Mouse (Mus musculus) cerebellum, postnatal 25 days (tissue): ENCODE measurements around the gene Cmtr1.
"Not testable (repeated sequence)": the region's sequence is repeated elsewhere in the genome, so short reads cannot be mapped to it uniquely, and the experiment has no call there.

Source experiments
- DNase-seq, 2 experiments: peaks; one replicate each; pipeline ENCODE4 v3.0.0; 2021; ENCODE audit warnings: mixed read lengths in 2 of 2

The Cmtr1 gene

DNA sequence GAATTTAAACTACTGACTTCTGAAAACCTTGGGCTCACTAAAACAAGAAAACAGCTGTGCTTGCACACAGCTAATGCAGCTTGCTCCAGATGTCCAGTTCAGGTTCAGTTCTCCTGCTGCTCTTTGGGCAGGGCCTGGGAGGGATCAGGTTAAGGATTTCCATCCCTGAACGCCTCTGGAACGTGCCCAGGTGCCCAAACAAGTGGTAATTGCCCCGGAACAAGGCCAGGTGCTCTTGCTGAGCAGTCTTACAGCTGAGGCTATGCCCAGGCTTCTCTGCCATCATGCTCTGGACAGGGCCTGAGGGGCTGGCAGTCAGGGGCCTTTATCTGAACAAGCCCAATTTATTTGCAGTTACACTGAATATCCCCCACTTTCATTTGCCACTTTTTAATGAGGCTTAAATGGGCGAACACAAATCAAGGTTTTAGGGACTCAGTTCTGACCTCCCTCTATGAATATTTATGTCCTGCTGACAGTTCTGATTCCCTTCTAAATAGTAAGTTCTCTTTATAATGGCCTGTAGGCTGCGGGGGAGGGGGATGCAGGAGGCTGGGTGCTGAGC lies 46.7 kb downstream of the Cmtr1 start:
- DNase-seq = no peak

DNA sequence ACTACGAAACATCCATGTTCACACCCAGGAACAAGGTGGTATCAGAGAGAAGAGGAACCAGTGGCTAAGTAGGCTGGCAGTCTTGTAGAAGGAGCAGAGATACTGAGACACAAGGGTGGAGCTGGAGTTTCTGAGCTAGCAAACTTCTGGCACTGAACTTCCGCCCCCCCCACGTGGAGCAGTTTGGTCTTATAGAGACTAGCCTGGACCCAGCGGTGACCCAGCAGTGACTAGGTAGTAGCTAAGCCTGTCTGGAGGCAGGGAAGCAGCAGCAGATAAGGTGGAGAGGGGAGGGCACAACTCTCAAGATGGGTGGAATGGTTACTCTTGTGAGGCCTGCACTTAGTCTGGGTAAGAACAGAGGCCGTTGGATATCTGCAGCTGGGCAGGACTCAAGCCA lies 48.4 kb downstream of the Cmtr1 start:
- no peak for DNase-seq

DNA sequence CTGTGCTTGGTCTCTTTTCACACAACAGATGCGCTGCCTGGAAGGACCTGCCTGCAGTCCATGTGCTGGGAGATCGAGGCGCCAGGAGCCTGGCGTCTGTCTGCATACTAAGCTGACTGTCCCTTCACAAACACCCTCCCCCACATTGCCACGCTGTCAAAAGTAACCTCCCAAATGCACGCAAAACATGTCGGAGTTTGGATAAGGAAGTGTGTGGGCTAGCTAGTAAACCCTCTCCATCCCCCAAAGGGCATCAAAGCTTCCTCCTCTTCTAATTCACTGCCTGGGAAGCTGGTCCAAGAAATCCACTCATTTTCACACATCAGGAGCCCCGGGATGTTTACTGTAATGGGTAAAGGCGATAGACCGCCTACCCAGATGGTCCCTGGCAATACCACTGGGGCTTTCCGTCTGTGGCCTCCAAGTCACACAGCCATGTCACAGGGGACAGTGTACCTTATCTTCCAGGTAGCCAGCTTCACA lies 50.2 kb downstream of the Cmtr1 start:
- peak in 1 of 2 experiments; percentile 46 for DNase-seq

DNA sequence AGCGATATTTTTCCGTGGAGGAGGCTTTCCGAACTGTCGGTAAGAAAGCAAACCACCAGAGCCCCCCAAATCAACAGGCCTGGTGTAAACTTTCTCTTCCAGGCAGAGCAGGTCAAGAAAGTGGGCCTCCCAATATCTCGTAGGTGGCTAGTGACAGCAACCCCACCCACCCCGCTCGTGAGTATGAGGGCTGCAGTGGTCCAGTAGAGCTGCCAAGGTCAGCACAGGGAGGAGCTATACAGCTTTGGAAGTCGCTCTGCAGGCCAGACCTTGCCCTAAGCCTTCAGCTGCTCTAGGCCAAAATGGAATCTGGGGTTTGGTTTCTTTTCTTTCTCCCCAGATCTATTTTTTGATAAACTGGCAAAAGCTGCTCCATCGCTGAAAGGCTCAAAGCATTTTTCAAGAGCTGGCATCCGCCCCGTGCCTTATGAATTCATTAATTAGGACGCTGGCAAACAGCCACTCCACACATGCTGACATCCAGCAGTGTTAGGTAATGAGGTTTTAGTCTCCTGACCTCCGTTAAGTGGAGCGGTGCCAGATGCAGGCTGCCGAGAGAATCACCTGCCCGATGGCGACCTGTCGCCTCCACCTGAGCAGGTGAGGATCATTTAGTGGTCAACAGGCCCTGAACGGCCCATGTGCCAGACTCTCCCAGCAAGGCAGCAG lies 50.8 kb downstream of the Cmtr1 start:
- peak; percentile 83 to 90 for DNase-seq

DNA sequence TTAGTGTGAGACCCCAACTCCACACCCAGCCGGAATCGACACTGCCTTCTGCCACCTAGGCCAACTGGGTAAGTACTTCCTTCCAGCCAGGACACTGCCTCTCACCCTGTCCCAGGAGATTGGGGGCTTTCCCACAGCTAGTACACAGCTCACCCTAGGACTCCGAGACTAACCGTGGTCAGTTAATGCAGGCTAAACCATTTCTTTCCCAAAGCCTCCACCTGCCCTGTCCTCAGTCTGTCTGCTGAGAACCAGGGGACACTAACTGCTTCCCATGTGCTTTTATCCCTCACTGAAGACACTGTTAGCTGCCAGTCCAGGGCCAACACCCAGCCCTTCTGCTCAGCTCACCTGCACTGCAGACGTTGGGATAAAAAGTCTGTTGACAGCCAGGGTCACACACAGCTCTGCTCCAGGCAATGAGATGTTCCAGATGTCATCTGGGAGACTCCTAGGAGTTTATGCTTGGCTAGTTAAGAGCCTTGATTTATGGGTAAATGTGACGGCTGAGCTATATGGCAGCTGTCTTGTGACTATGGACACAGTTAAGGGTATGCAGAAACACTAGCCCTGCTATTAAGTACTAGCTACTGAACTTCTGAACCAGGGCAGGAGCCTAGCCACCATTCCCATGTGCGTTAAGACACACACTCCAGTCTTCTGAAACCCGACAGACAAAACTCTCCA lies 51.5 kb downstream of the Cmtr1 start:
- DNase-seq = no peak

DNA sequence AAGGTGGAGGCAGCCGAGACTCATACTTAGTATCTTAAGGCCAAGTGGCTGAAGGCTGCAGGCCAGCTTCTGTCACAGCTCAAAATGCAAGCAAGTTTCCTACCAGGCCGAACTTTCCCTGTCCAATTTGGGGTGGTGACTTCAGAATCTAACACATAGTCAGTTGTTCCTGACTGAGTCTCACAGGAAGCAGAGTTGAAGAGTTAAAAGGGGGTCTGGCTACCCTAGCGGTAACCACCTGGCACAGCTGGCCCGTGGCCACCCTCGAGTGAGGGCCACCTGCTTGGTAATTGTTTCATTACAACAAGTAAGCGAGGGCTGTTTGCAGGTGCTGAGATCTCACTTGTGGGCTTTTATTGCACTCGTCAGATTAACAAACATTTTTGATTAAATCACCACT lies 52.2 kb downstream of the Cmtr1 start:
- DNase-seq = peak; percentile 56 to 71

DNA sequence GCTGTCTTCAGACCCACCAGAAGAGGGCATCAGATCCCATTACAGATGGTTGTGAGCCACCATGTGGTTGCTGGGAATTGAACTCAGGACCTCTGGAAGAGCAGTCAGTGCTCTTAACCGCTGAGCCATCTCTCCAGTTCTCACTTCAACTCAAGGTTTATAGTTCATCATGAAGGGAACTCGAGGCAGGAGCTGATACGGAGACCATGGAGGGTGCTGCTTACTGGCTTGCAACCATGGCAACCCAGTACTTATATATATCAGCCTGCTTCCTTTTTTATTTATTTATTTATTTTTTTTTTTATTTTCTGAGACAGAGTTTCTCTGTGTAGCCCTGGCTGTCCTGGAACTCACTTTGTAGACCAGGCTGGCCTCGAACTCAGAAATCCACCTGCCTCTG lies 53.3 kb downstream of the Cmtr1 start:
- not testable (repeated sequence) for DNase-seq

DNA sequence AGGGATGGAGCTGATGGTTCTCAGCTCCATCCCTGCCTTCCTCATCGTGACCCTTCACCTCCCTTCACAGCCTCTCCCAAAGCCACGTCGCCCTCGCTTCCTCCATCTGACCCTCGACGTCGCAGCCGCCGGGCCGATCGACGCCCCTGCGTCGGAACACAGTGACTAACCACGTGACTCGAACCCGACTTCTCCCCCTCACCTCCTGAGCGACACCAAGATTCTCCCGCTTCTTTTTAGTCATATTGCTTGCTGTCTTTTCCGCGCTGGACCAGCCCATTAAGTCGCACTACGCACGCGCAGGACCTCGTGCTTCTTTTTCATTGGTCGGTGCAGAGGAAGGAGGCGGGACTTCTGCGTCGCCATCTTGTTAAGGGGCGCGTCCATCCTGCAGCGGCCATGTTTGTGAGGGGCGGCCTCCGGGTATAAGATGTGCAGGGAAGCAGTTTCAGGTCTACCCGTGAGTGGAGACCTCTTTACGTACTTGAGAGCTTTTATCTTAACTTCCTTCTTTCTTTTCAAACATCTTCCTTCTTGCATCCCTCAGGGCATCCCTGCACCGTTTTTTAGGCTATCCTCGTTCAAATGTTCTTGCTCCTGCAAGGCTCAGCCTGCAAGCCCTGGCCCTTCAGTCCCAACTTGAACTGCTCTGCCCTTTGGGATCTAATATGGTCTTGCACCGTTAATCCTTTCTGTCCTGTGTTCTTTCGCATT lies 56.5 kb downstream of the Cmtr1 start, which contains the start of gene Ccdc167:
TSS of gene Ccdc167 (minus strand) at position 313 of the 714 bp plus-strand sequence.
- DNase-seq = peak; percentile 96 to 97

DNA sequence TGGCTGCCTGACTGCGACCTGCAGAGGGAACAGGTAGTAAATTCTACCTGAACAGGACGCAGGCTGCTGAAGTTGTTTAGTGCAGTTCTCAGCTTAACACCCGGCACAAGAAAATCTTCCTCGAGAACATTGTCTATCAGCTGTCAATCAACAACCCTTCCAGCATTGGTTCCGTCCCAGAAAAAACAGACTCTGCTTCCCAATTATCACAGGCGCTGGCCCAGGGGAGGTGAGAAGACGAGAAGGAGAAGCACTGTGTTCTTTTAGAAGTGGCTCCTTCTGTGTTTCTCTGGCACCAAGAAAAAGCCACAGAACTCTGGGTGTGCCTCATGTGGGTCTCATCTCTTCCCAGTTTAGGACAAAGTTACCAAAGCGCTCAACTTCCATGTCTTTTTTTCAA lies 58.3 kb downstream of the Cmtr1 start:
- DNase-seq = no peak

DNA sequence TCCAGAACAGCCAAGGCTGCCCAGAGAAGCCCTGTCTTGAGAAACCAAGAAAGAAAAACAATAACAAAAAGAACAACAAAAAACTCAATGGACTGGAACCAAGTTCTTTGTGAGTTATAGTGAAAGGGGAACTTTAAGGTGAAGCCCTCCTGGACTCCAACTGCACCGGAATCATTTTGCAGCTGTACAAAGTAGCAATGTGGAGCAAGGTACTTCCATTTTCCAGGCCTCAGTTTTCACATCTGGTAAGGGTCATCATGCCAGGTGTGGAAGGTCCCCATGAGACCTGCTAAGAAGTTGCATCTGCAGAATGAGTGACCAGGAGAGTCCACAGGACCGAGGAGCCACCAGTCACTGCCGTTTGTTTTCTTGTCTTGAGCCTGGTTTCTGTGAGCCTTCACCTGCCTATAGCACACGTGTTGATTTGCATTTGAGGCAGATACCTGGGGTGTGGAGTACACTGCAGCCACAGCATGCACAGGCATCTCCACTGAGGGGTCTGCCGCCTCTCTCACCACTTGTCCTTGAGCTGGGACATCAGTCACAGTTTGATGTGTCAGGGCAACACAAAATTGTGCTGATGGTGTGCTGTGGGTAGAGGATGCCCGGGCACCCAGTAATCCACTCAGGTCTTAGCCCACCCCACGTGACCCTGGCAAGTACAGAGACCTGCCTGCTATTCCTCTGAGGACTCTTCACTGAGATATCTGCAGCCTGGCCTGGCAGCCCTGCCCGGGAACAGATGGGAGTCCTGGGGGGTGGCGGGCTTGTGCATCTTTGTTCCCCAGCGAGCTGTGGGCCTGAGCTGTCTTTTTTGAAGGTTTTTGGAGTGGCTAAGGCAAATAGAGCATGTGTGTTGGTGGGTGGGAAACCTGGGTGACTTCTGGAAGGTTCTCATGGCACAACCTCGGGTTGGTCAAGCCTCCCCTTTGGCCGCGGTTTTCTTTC lies 59.5 kb downstream of the Cmtr1 start:
- peak; percentile 88 to 89 for DNase-seq

DNA sequence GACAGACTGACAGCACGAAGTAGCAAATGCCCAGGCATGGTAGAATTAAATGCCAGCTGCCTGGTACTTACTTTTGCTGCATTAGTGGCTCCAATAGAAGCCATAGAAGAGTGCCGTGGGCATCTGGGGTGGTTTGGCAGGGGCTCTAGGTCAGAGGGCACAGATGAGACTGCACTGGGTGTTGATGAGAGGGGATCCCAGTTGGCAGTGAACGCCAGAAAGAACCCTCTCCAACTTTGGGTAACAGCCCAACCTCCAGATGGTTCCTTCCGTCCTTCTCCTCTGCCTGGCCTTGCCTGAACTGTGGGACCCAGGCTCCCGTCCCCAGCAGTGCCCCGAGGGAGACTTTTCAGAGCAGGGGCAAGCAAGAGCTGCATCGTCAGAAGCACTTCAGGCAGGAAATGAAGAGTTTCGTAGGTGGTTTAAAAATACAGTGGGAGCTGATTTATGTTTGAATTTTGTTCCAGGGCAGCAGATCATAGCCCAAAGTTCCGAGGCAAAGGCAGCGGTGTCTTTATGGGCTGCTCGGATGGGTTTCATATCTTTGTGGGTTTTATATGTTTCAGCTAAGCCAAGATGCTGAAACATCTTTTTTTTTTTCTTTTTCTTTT lies 60.5 kb downstream of the Cmtr1 start:
- no peak for DNase-seq

DNA sequence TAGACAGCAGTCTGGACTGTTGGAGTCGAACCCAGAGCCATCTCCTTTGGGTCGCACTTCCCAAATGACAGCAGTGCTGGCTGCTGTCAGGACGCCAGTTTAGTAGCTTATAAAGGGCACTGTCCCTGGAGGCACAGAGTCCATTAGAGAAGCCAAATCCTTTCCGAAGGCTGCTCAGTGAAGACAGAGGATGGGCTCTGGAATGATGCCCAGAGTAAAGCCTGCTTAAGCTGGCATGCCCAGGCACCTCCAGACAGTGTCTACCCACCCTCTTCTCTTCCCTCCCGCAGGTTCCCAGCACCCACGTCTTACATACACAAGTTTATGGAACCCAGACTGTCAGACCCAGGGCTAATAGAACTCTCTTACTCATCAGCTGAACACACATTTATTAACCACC lies 64.2 kb downstream of the Cmtr1 start:
- DNase-seq = peak in 1 of 2 experiments; percentile 34

DNA sequence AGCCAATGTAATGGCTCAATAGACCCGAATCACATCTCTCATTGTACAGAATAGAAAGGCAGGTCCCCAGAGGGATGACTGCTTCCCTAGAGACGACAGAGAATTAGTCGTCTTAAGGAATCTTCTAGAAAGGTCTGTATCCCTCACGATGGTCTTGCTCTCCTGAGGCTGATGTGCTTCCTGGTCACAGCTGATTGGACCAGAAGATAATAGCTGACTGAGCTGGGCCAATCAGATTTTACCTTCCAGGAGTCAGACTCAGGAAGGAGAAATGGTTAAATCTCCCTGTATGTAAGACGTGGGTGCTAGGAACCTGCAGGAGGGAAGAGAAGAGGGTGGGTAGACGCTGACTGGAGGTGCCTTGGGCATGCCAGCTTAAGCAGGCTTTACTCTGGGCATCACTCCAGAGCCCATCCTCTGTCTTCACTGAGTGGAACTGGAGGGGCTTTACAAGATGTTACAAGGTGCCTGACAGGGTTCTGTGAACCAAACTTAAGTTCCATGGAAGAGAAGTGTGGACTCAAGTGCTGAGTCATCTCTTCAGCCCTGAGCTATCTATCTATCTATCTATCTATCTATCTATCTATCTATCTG lies 64.7 kb downstream of the Cmtr1 start:
- DNase-seq = no peak

DNA sequence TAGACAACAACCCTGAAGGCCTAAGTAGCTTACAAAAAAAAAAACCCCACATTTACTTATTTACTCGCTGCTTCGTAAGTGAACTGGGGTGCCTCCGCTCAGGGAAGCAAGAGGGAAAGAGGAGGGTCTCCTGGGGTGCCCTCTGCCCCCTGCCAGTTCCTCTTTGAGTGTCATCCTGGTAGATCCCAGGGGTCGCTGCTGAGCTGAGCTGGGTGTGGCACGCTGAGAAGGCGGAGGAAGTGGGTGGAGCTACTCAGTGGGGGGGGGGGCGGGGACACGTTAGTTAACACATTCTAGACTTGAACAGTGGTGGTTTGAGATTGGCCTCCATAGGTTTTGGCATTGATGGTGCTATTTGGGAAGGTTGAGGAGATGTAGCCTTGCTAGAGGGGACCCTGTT lies 67.7 kb downstream of the Cmtr1 start:
- no peak for DNase-seq

DNA sequence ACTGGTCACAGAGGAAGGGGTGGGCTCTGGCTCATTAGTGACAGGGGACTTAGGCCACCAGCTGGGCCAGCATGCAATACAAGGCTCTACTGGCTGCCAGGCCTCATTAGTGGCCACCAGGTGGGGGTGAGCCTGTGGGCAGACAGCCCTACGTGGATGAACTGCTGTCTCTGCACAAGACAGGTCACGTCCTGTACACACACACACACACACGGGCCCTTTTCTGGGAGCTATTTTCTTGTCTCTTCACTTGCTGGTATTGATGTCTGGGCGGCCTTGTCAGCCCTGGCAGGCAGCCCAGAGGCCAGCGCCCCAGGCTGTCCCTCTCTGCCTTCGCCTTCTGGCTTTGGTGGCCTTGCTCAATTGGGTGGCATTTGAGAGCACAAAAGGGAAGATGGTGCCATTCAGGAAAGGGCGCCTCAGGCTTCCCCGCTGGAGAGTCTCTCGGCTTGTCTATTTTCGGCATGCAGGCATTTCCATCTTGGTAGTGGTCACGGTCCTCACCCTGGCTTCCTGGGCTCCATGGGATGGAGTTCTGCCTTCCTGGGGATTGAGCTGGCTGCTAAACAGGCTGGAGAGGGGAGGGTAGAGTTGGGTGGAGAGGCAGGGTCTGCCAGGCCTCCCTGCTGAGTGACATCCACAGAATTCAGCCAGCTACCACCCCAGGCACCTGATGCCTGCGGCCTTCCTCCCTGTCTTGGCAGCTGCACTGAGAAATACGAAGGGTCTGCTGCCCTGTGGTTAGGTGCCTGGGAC lies 70.3 kb downstream of the Cmtr1 start:
- DNase-seq = peak; percentile 72 to 79

DNA sequence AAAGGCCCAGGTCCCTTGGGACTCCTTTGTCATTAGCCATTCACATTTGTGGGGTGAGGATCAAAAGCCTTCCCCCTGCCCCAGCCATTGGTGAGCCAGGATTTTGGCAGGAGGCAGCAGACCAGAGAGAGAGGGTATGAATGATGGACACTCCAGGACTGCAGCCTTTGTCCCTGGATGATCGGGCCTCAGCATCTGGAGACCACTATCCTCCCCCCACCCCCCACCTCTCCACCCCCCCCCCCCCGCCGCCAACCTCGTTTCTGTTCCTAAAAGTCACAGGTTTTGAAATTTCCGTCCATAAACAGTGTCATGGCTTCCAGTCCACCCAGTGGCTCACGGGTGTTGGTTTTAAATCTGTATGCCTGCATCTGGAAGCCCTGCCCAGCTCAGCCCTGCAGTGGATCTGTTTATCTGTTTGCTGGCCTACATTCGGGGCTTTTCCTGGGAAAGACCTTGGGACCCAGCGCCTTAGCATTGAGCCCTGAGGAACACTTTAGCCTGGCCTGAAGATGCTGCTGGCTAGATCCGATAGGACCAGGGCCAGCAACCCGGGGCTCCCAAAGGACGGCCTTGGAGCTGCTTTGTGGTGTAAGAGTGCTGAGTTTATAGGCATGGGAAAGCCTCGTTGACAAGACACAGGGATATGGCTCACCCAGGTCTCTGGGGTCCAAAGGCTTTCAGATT lies 71.0 kb downstream of the Cmtr1 start:
- DNase-seq = peak; percentile 51 to 56

DNA sequence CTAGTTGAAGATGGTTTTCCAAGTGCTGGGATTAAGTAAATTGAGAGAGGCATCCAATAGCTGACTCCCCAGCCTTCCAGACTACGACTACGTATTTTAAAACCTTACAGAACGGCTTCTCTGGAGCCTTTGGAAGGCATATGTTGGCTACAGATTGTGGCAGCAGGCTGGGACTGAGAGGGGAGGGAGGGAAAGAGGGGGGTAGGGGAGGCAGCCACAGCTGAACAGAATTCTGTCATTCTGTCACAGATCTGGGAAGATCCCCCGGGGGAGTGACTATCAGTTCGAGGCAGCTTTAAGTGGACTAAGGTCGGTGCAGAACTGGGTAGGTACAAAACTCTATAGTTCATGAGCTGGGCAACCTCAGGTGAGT lies 71.5 kb downstream of the Cmtr1 start:
- peak in 1 of 2 experiments; percentile 38 for DNase-seq

DNA sequence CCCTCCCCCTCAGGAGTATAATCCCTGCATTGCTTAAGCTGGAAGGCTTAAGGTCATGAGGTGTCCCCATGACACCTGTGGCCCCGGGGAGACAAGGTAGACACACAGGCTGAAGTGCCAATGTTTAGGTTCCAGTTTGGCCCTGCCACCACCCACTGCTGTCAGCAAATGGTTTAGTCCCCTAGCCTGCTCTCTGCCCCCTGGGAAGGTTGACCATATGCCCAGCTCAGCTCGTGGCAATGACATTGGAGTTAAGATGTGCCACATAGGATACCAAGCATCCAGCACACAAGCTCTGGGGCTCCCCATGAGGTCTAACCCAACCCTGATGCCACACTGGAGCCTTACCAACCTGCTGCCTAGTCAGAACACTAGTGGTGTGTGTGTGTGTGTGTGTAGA lies 72.1 kb downstream of the Cmtr1 start:
- DNase-seq = peak in 1 of 2 experiments; percentile 35

DNA sequence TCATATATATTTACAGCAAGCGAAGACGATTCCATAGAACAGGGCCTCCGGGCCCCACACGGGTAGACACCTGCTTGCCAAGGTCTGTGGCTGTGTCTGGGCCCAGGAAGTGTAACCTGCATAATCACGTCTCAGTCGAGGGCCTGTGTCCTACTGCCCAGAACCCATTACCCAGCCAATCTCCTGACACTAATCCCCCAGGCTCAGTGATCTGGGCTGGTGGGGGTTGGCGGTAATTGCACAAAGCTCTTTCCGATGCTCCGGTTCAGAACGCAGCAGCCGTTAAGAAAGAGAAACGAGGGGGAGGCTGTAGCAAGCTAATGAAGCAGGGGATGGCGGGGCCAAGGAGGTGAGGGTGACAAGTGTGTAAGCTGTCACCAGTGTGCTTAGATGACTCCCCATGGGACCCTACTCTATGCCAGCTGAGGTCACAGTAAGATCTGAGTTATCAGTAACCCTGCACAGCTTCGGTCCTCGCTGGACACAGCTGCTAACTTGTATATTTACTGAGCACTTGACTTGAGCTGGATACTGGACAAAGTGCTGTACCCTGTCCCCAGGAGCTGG lies 76.1 kb downstream of the Cmtr1 start:
- no peak for DNase-seq
